Mouse (Mus musculus): ENCODE measurements around the gene Scn2a.

DNA sequence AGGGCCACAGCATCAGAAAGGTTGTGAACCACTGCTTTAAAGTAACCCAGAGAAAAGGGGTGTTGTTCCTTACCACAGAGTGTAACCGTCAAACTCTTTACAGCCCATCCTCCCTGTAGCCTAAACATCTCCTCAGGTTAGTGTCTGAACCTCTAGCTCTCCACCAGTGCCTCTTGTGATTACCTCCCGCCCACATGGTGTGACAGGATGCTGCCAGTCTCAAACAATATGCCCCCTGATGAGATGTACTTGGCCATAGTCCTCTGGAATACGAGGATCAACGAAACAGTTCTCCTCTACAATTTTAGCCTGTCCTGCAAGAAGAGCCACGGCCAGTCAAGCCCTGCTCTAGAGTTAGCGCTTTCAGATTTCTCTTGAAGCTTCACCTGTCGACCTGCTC lies 74.5 kb downstream of the Scn2a start:
- TF ChIP-seq CTCF (conservative IDR thresholded peaks at IDR 0.05; ENCODE audit: insufficient read depth, insufficient read length, low read depth, low read length): no peak
- TF ChIP-seq POLR2A (IDR thresholded peaks at IDR 0.05; ENCODE audit: low read depth, low read length): no peak

All from kidney, adult 2 months (tissue).